Mouse (Mus musculus): ENCODE results near the gene Cry2. TPM values are rescaled to one million over a fixed set of nuclear protein-coding genes. Genes with fewer than 3 reads are reported as not detected.
"Not testable (repeated sequence)": the region's sequence is repeated elsewhere in the genome, so short reads cannot be mapped to it uniquely, and the experiment has no call there.

The Cry2 gene
- total RNA-seq, 2 experiments from 2014 or later: 18.5 to 21.2 TPM

DNA sequence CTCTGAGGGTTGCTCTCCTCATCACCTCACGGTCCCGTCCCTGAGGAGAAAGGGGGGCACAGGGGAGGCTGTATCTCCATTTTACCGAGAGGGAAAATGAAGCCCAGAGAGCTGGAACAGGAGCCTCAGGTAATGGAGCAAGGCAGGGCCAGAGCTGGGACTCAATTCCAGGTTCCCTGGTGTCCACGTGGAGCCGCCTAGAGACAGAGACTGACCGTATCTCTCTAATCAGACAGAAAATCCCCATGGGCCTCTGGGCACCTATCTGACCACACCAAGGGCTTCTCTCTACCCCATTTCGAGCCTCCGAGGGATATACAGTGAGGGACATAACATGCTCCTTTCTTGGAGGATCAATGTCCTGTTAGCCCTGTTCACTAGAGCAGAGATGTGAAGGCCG is 10.7 kb downstream of the Cry2 start:
- no peak for DNase-seq (ENCODE audit: low spot score)

DNA sequence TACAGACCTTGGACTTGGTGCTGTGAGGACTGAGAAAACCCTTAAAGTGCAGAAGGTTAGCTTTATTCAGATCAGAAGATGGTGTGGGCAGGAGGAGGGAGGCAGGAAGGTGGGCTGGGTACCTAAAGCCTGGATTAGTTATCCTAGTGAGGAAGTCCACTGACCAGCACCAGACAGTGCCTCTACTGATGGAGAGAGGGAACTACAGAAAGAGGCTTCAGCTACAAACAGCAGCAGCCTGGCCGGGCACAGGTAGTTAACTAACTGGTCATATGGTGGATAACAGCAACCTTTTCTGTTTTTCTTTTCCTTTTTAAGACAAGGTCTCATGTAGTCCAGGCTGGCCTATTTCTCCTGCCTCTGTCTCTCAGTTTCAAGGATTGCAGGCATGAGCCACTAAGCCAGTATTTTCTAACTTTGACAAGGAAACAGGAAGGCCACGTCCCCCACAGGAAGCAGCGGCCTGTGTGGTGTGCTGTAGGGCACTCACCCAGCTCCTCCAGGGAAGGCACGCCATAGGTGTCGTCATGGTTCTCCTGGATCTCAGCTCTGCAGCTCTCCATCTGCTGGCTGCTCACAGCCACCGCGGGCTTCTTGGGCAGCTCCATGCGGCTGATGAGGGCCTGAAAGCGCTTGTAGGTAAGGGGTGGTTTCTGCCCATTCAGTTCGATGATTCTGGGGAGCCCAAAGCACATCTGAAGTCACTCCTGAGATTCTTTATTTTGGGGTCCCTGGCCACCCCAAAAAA is 11.3 kb downstream of the Cry2 start:
- DNase-seq (ENCODE audit: low spot score): no peak

DNA sequence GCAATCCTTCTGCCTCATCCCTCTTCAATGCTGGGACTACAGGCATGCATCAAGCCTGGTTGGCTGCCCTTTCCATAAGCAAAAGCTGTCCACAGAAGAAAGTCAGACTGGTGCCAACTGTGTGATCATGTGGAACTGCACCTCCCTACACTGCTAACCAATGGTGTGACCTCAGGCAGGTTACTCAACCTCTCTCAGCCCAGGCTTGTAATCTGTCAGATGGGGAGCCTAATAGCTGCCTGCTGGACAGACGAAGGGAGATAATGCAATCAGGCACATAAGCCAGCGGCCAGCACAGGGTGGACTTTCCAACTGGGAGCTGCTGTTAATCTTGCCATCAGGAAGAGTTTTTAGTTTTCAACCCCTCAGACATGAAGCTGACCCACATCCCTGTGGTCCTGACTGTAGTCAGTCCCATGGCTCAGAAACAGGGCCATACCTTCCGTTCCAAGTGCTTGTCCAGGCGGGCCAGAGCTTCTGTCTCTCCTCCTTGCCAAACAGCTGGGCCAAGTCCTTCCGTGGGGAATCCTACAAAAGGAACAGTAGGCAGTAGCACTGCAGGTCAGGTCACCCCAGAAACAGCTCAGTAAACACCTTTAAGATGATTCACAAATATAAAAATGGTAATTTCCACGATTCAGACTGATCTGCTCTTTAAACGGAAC is 12.0 kb downstream of the Cry2 start:
- DNase-seq (ENCODE audit: low spot score): peak; percentile 44

DNA sequence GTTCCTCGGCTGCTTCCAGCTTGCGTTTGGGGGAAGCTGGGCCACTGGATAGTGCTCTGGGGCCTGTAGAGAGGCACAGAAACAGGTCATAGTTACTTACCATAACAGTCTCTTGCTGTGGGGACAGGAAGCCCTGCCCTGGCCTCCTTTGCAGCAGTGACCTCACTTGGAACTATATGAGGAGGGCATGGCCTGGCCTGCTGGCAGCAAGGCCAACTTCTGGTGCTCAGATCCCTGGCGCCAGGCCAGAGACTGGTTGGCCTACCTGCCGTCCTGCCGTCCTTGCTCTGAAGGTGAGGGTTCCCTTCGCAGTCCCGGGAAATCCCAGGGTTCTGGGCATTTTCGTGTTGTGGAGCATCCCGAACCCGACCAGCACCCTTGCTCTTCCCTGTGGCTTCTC is 22.1 kb downstream of the Cry2 start:
- no peak for DNase-seq (ENCODE audit: low spot score)

DNA sequence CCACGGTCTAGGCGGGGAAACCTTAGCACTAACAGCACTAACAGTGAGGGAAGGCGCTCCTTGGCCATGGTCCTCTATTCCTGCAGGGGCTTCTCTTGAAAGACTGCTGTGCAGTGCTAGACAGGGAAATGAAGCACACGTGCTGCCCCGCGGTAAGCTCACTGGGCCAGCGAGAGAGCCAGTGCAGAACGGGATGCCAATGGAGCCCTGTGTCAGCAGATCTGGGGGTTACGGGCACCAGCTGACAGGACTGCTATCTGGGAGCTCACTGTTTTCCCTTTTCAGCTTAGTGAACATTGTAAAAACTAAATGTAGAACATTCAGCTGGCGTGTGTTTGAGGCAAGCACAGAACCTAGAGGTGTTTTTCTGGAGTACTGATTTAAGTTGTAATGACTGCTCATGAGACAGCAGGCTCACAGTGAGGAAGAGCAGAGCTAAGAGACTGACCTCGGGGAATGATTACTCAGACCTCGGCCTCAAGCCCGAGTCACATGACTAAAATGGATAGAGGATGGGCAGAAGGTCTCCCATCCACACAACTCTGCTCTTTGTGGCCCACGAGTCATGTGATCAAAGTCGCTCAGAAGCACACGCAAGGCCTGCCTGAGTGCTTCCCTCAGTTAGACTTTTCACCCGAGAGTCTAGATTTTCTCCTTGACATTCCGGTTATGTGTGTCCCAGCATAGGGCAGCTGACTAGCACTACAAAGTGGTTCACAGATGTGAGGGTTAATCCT is 25.4 kb downstream of the Cry2 start:
- no peak for DNase-seq (ENCODE audit: low spot score)

DNA sequence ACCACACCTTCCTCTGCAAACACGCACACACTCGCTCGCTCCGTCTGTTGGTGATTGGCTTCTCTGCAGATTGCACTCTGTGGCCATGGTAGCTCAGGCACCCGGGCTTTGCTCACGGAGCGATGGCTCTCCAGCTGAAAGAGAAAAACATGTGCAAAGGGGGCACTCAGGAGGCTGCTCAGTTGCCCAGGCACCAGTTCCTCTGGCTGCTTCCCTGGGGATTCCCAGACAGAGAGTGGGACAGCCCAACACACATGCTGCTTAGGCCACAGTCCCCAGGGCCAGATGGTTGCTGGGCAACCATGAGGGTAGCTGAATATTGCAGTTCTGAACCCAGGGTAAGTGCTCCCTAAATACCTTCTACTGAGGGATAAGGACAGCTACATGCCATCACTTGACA is 28.2 kb downstream of the Cry2 start:
- DNase-seq (ENCODE audit: low spot score): no peak

DNA sequence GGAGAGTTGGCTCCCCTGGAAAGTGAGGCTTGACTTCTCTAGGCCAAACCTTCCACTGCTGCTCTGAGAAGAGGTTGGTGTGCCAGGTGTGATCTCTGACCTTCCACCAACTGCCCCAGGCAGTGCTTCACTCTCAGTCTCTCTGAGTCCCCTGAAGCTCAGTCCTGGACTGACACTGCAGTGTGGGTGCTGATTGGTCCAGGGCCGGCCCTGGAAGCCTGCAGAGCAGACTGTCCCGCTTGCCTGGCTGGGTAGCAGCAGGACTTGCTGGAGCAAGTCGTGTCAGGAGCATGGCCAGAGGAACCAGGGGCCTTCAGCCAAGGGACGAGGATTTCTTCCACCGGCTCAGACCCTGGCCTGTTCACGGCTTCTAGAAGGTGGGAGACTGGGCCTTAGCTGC is 29.1 kb downstream of the Cry2 start:
- DNase-seq (ENCODE audit: low spot score): no peak

DNA sequence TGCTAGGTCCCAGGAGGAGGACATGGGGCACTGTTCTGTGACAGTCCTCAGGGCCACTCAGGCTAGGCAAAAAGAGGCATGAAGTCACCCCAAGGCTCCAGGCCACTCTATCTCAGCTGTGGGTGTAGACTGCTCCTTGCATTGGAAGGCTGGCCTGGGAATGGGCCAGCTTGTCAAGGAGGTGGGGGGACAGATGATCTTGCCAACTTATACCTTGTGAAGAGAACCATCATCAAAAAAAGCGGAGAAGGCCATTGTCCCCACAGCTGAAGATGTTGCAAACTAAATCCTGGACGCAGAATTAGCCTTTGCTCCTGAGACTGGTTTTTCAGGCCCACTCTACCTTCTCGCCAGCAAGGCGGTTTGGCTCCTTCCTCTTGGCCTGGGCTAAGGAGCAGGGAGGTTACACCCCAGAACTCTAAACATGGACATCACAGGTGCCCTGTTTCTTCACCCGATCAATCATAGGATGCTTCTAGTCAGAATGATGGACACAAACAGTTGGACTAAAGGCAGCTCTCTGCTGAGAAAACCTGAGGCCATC is 30.0 kb downstream of the Cry2 start:
- no peak for DNase-seq (ENCODE audit: low spot score)

DNA sequence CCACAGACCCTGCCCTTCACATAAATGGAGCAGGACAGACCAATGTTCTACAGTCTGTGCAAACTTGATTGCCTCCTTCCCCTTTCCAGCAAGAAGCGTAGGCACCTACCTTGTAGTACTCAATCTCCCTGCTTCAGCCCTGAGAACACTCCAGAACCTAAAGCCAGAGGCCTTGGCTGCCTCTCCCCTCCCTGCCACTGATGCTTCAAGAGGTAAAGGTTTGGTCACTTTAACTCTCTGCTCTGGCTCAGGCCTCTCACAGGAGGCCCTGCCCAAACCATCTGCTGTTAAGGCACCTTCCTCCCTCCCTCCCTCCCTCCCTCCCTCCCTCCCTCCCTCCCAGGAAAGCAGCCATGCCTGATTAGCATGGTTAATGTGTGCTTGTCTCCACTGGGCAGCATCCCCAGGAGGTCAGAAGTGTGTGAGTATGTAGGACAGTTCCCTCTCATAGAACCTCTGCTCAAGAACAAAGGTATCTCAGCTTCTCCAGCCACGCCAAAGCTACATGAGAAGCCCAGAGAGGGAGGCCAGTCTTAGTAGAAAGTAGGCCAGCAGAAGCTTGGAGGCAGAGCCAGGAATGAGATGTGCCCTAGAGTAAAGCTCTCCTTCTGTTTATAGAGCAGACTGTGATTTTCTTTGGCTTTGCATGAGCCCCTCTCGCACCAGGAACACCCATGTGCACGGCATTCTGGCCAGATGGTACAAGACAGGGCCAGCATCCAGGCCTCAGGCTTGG is 31.1 kb downstream of the Cry2 start:
- DNase-seq (ENCODE audit: low spot score): peak; percentile 38

DNA sequence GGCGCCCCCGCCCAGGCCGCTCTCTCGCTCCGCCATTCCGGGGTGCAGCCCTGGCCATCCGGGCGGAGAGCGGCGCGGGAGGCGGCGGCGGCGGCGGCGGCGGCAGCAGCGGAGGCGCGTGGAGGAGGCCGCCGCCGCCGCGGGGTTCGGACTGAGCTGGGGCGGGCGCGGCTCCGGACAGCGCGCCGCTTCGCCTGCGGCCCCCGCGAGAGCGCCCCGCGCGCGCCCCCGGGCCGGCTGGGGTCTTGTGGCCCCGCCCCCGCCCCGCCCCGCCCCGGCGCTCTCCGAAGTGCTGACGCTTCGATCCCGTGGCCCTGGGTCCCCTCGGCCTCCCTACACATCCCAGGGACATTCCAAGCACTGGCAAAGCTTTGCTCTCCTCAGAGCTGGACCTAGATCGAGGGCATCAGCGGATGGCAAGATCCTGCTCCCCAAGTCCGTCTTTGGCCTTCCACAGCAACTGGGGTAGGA is 32.7 kb downstream of the Cry2 start, which contains the start of gene Mapk8ip1:
Gene Mapk8ip1, minus strand, starts transcription at position 173 of the 471 bp plus-strand sequence.
- no peak for DNase-seq (ENCODE audit: low spot score)

DNA sequence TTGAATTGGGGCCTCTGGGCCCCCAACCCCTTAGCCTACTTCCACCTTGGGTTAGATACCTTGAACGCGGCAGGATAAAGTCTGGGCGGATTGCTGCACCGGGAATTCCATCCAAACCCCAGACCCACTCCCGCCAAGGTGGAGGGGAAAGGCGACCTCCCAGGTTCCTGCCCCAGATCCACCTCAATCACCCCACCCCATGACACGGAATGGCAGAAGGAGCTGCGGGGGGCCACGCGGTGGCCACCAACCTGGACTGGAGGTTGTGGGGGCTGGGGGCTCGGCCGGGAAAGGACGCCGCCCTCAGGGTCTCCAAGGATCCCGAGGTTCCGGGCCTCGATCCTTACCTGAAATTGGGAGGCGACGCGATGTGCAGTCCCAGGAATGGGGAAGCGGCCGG is 33.2 kb downstream of the Cry2 start:
- DNase-seq (ENCODE audit: low spot score): no peak

DNA sequence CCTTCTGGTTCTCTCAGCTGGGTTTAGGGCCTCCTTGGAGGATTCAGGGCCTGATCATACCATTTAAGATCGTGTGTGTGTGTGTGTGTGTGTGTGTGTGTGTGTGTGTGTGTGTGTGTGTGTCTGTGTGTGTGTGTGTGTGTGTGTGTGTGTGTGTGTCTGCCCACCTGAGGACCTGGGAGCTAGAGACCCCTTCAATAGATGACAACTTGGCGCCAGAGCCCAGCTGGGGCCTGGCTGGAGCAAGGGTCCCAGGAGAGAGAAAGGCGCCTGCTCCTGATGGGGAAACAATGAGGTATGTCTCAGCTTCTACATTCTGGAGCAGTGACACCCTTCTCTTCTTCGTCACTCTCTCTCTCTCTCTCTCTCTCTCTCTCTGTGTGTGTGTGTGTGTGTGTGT is 34.0 kb downstream of the Cry2 start:
- DNase-seq (ENCODE audit: low spot score): not testable (repeated sequence)

DNA sequence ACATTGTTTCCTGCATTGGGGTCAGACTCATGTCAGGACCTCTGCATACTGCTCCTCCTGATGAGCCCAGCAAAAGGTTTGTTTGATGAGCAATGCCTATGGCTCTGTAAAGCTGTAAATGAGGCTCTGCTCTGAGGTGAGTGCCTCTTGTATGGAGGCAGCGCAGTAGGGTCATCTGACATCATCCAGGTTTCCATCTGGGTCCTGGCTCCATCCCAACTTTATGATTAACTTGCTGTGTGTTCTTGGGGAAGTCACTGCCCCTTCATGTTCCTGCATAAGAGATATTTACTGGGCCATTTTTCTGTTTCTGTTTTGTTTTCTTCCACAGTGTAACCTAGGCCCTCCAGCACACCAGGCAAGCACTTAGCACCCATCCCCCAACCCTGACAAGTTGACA is 36.4 kb downstream of the Cry2 start:
- DNase-seq (ENCODE audit: low spot score): no peak

DNA sequence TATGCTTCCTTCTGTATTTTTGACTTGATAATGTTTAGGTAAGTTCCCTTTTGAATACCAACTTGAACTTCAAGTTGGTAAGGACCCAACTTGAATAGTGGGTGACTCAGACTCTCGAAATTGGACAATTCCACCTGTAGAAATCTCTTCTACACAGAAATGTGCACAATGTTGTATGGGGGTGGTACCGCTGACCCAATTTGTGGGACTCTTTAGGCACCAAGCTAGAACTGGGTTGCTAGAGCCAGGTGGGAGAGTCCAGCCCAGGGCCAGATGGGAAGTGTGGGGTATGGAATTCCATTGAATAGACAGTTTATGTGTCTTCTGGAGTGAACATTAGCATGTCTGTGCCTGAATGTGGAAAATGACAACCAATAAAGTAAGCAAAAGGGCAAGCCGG is 38.3 kb downstream of the Cry2 start:
- DNase-seq (ENCODE audit: low spot score): no peak

DNA sequence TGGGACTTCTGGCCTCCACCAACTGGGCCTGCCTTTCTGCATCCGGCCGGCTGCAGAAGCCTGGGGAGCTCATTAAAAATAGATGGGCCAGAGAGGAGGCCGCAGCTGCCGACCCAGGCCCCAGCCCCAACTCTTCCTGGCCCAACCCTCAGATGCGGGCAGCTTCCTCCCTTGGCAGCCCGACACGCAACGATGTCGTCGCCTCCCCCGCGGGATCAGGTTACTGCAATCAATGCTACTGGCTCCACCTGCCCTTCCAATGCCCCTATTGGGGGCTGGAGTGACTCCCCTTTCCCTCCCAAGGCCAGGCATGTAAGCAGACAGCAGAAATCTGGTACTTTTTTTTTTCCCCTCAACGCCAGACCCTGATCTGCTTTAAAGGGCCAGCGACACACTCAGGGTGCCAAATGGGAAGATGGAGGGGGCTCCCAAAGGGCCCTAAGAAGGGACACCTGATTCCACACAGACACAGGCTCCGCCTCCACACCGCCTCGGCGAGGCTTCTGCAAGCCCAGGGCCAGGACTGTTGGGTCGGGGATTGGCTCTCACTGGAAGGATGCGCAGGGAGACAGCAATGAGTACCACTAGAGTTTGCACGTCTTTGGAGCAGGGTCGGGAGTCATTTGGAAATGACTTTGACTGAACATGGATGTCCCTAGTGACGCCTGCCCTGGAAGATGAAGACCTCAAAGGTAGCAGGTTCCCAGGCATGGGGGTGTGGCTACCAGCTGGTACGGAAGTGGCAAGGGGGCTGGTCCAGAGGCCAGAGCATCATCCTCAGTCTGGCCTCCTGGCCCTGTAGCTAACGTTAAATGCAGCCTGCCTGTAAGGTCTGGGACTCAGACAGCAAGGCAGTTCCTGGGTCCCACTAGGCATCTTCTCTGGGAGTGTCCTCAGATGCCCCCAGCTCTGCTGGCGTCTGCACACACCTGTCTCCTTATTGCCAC is 41.3 kb downstream of the Cry2 start:
- no peak for DNase-seq (ENCODE audit: low spot score)

DNA sequence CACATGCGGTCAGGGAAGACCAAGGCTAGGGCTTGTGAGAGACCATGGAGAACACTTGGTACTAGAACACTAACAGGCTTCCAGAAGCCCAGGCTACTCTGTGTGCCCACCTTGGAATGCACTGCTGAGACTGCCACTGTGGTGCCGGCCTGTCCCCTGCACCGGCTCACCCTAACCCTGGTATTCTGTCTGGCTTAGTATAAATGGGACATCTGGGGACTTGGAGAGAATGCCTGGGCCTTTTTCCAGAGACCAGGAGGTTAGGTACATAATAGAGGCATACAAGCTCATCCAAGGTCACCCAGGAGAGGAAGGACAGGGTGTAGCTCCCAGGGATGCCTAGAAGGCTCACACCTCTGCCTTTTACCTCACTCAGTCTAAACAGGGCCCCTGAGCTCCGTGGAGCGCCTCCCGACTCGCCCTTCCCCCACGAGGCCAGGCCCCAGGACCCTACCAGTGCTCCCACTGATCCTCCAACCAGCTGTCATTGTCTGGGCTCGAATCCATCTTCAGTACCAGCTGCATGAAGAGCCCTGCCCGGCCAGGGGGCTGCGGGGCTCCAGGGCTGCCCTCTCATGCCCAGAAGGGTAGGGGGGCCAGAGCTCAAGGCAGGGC is 42.0 kb downstream of the Cry2 start:
- no peak for DNase-seq (ENCODE audit: low spot score)

DNA sequence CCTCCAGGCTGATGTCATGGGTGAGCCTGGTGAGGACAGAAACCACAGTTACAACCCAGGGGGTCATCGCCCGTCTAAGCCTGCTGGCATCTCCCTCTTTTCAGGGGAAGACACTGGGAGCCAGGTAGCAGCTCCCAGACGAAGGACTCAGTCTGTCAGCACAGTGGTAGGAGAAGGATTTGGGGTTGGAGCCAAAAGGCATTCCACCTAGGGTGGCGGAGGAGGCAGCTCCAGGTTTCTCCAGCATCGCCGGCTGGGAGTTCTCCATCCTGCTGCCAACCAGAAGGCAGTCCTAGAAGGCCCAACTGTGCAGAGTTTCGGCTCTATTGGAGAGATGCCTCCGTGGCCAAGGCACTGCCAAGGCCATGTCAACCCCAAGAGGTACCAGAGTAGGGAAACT is 42.7 kb downstream of the Cry2 start:
- no peak for DNase-seq (ENCODE audit: low spot score)

DNA sequence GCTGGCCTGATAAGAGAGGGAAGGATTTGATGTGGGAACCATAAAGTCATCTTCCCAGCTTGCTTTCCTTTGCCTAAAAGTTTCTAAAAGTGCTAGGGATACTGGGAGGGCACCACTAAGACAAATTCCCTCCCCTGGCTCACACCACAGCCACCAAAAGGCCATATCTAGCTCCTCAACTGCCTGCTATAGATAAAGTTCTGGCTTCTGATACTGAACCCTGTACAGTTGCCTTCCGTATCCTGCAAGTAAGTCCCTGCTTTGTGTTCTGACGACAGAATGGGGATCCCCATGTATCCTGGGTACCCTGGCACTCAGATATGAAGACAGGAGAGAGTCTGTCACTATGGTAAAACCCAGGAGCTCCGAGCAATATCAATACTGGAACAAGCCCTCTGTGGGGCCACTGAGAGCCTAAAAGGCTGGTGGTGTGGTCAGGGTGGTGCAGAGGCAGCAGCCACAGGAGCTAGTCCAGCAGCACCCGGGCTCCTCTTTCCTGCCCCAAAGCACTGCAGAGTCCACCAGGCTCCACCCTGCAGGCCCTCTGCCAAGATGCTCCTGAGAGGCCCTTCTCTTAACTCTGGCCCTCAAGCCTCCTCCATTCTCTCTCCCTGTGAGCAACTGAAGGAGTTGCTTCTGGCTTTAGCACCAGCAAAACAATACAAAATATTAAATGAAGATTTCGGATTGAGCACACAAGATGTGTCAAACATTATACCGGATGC is 43.5 kb downstream of the Cry2 start:
- DNase-seq (ENCODE audit: low spot score): no peak

DNA sequence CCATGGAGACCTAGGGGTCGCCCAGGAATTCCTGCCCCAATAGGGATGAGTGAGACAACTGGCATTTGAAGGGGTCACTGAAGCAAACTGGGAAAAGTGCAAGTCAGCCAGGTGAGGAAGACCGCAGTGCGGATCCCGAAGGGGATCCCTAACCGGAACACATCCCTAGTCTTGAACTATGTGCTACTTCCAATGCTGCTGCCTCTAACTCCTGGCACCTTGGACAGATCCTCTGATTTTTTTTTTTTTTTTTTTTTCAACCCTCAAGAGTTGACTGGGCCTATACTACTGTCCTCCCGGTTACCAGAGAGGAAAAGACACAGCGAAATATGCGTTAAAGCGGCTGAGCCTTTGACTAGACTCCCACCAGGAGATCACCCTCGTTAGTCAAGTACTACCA is 44.2 kb downstream of the Cry2 start:
- DNase-seq (ENCODE audit: low spot score): no peak
